Mouse (Mus musculus) ovary, postnatal 14 days (tissue): ENCODE measurements around the gene Sept6.
A peak's percentile ranks its signal among the peaks of the same experiment; 100 is the strongest.
"Not testable (repeated sequence)": the region's sequence is repeated elsewhere in the genome, so short reads cannot be mapped to it uniquely, and the experiment has no call there.

Source experiments
- DNase-seq: peaks from one replicate; pipeline ENCODE4 v3.0.0; 2022; ENCODE audit warnings: low spot score

The Sept6 gene

DNA sequence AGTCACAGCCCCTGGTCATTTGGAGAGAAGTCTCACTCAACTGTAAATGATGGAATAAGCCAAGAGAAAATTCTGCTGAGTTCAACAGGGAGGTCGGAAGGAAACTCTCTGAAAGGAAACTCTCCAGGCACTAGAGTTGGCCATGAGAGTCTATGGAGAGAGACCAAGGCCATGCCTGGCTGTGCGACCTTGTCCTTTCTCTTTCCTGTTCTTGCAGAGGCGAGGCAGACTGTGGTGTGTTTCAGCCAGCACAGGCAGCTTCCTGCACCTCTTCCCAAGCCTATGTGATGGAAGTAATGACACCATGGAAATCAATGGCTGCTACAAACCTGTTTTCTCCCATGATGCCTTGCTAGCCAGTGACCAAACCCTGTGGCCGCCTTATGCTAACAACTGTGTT, 20.4 kb downstream of the Sept6 start:
- no peak for DNase-seq

DNA sequence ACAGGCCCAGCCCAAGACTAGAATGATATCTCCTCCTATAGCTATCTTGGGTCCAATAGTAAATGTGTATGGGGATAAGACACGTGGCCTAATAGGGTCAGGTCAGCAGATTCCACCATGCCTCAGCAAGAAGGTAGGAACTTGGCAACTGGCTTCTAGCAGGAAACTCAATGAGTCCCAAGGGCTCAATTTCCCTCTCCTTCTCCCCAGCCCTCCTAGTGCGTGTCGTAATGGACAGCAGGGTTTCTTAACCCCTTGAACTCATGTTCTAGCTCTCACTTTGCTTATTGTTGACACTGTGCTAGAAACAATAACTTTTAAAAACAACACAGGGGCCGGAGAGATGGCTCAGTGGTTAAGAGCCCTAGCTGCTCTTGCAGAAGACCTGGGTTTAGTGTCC, 22.1 kb downstream of the Sept6 start:
- DNase-seq = no peak

DNA sequence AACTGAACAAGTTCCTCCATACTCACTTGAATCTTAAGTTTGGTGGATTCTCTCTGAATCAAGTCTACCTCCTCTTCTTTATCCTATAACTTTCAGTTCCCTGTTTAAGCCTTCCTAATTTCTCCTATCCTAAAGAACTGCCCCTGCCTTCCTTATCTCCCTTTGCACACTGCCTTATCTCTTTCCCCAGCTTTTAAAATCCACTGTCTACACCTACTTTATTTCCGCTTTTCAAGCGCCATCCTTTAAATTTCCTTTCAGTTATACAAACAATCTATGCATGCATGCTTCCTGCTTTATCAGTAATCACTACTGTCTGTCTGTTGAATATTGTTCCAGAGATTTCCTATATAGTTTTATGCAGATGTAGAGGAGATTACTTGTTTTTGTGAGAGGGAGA, 34.9 kb downstream of the Sept6 start:
- DNase-seq = no peak

DNA sequence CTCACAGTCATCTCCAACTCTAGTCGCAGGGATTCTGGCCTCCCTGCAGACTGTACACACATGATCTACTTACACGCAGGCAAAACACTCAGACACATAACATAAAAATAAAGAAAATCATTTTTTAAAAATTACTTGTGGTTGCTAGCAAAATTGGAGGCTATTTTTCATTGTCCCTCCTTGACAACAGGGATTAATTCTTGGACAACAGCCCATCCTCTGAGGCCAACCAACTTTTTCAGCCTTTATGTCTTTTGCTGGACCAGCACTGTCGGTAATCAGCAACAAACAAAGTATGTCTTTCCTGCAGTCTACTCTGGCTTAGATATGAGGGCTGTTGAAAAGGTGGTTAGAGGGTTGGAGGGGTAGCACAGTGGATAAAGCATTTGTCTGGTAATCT, 50.5 kb downstream of the Sept6 start:
- no peak for DNase-seq

DNA sequence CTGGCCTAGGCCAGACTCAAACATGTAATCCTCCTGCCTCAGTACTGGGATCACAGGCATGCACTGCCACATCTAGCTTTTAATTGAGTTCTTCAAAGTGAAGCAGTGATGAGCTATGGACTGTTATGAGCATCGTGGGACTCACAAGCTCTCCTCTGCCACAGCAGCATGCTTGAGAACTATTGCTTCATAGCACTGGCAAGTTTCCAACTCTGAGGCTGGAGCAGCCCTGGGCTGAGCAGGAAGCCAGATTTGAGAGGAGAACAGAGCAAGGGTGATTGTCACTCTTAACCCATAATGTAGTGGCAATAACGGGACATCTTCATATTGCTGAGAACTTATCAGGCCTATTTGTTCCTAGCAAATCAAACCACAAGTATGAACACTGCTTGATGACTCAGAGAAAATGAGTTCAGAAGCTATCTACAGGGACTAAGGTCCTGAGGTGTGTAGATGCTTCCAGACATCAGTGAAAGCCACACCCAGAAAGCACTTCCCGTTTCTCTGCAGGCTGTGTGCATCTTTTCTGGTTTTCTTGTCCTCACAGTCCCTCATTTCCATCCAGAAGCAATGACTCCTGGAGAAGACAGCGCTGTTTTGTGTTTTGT, 51.7 kb downstream of the Sept6 start:
- peak; percentile 36 for DNase-seq

GRCm38 (mm10) chrX:36935326-36935966, 56.1 kb downstream of the Sept6 start:
- DNase-seq = no peak

DNA sequence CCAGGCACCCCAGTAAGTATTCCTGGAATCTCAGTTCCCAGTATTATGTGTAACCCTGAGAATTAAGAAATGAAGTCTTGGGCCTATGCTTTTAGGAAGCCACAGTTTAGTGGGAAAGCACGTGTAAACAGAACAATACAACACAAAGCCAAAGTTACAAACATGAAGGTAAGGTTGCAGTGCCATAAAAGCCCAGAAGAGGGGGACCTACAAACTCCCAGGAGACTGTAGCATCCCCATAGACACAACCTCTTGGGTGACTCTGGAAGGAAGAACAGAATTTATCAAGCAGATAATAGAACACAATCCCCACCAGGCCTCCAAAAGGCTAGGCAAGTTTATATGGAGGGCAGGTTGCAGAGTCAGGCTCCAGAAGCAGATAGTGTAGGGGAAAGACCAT, 61.0 kb downstream of the Sept6 start:
- DNase-seq = no peak

- DNase-seq = no peak
Measured at GRCm38 (mm10) chrX:36929694-36930093, 61.9 kb downstream of the Sept6 start.

DNA sequence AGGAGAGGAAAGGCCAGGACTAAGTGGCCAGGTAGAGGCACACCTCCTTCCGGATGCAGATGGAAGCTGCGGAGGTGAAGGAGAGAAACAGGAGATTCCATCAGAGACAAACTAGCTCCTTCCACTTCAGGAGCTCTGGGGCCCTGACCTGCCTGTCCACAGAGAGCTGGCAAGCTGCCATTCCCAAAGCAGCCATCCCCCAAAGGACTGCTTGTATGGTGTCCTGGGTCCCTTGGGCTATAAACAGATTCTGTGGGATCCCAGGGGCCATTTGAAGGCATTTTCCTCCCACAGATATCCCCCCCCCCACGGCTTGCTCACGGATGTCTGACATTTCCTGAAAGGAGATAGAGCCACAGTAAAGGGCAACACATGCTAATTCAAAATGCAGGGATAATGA, 62.8 kb downstream of the Sept6 start:
- DNase-seq = no peak

DNA sequence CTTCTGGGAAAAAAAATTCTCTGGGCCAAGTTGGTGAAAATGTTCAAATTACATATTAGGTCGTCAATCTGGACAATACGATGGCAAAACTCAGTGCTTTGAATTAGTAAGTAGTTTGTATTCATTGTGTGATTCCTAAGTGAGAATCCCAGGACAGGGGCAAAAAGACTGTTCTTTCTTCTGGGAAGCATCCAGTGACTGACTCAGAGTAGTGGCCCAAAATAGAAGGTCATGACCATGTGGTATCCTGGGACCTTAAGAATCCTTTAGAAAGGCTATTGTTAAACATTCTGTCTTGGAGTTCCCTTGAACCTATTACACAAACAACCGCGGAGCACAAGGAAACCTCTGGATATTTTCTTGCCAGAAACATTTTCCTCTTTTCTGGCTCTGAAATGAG, 70.2 kb downstream of the Sept6 start:
- no peak for DNase-seq

- no peak for DNase-seq
Measured at GRCm38 (mm10) chrX:36917749-36918148, 73.8 kb downstream of the Sept6 start.

- no peak for DNase-seq
Measured at GRCm38 (mm10) chrX:36911343-36911742, 80.3 kb downstream of the Sept6 start.

DNA sequence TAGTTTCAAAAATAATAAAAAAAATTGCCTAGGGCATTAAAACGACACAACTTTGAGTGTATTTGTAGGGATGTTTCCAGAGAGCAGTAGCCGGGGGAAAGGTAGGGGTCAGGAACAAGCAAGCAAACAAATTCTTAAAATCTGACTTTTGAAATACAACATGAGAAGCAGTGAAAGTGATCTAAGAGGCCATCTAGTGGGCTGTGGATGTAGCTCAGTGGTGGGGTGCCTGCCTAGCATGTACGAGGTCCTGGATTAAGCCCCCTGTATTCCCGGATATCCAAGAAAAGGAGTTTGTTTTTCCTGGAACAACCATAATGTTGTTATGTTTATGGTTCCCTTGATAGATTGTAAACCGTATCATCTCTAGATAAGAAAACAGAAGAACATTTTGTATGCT, 85.1 kb downstream of the Sept6 start:
- no peak for DNase-seq

DNA sequence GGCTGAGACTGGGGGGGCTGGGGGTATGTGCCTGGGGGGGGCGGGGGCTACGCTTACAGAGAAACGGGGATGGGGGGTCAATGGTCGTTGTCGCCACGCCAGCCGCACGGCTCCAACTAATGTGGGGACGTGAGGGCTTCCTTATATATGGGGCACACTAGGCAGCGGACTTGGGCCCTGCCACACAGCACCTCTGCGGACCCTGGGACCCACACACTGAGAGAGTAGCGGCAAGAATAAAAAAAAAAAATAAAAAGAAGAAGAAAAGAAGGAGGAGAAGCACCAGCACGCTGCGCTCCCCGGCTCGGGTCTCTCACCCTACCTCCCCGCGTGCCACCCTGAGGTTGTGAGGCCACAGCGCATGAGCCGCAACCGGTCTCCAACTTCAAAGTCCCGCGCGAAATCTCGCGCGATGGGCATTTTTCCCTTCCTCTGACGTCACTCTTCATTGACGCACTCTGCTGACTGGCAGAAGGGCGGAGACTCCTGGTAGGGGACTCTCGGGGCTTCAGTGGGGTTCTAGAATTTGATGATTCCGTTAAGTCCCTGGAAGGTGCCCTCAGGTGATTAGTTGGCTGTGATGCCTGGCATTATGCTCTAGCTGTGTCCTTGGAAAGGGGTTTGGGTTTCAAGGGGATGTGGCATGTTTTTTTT, 88.4 kb downstream of the Sept6 start:
- DNase-seq = peak; percentile 84

DNA sequence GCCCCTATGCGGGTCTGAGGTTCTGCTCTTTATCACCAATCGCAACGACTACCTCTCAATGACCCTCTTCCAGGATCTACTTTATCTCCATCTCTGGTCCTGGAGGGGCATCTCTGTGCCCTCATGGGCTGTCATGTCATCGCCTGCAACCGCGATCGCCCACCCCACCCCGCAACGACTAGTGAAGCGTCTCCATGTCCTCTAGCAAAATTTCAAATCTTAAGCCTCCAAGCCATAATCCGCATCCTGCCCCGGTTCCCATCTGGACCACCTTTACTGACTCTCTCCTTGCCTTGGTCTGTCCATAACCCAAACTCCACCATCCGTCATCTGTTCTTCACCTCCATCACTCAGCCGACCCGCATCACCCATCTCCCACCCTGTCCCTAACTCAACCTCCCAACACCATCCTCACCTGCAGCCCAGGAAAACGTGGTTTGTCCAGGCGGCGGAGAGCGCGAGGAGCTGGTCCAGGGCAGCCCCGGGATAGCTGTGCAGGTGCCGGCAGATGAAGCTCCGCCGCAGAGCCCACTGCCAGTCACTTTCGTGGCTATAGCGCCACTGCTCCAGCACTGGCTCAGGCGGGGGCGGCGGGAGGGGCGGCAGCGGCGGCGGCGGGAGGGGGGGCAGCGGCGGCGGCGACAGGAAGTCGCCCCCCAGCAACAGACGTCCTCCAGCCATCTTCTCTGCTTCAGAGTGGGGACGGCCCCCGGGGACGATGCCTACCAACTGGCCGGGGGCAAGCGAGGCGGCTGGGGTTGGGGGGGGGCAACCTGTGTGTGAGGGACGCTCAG, 89.1 kb downstream of the Sept6 start, which contains the start of gene Nkrf:
Gene Nkrf (minus strand): TSS at position 579 of the 794 bp plus-strand sequence.
- no peak for DNase-seq

GRCm38 (mm10) chrX:36901655-36902054, 89.9 kb downstream of the Sept6 start:
- no peak for DNase-seq

- DNase-seq = not testable (repeated sequence)
Measured at GRCm38 (mm10) chrX:36898931-36899330, 92.7 kb downstream of the Sept6 start.

DNA sequence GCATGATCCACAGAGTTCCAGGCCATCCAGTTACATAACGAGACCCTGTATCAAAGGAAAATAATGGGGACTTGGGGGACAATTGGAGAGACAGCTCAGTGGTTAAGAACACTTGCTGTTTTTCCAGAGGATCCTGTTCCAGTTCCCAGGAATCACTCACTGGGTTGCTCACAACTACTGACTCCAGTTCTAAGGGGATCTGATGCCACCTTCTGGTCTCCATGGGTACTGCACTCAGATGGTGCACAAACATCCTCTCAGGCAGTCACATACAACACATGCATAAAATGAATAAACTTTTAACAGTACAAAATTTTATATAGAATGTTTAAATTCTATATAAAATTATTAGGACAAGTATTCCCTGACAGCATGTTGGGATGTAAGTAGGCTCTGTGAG, 106.9 kb downstream of the Sept6 start:
- no peak for DNase-seq

GRCm38 (mm10) chrX:36874704-36875128, 116.9 kb downstream of the Sept6 start:
- no peak for DNase-seq

GRCm38 (mm10) chrX:36874178-36874696, 117.4 kb downstream of the Sept6 start:
- DNase-seq = peak; percentile 69

- DNase-seq = no peak
Measured at GRCm38 (mm10) chrX:36873765-36874164, 117.8 kb downstream of the Sept6 start, which contains the start of the genes Ube2a and C330007P06Rik. TSS of gene Ube2a (plus strand) at chrX:36873900. TSS of gene C330007P06Rik (minus strand) at chrX:36874111.

DNA sequence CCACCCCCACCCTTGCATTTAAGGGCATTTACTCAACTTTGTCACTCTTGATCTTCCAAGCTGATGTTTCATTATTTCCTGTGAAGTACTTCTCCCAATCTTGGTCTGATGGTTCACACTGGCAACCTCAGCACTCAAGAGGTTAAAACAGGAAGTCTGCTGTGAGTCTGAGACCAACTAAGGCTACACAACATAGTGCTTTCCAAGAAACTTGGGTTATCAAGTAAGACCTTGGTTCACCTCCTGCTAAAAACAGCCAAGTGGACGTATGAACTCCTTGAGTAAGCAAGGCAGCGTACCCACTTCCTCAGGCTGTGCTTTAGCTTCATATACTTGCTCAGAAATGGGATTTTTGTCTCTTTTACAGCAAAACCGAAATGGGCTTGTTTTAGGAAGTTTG, 121.2 kb downstream of the Sept6 start:
- DNase-seq = no peak
